Mouse (Mus musculus): ENCODE results near the gene Nr1h4. TPM values are rescaled to one million over a fixed set of nuclear protein-coding genes. Genes with fewer than 3 reads are reported as not detected.

Gene Nr1h4
- polyA plus RNA-seq, 2 experiments, result 0.03 TPM; not detected in 1

GRCm38 (mm10) chr10:89502986-89503560 is 30.3 kb downstream of the Nr1h4 start:
- no peak overlapping the region for H3K4me2 ChIP-seq (replicated peaks; ENCODE audit: low read depth, low read length, severe bottlenecking)
- no peak overlapping the region for H3K9ac ChIP-seq (ENCODE audit: low read depth, low read length, severe bottlenecking)
- H3K36me3 ChIP-seq (ENCODE audit: control insufficient read depth, insufficient read depth, low read length), result no peaks in the 10 kb centered on the region
- no peak overlapping the region for H3K27ac ChIP-seq (replicated peaks; ENCODE audit: low read depth, low read length)
- DNase-seq (ENCODE audit: low spot score) (no peak), ATAC-seq (ENCODE audit: low FRiP score, low read depth) (no peak)
- no peaks in the 10 kb centered on the region for H3K27me3 ChIP-seq (ENCODE audit: control insufficient read depth, insufficient read depth, low read length)
- TF ChIP-seq POLR2A (IDR thresholded peaks at IDR 0.05; ENCODE audit: borderline replicate concordance, extremely low read depth, insufficient read depth, insufficient read length), result no peak
- no peaks in the 10 kb centered on the region for H3K9me3 ChIP-seq (ENCODE audit: control insufficient read depth, low read length)
- WGBS, result 86% methylated on average over 5 of the region's 5 CpGs
- H3K4me1 ChIP-seq (ENCODE audit: control insufficient read depth, insufficient read depth, low read length), result no peaks in the 10 kb centered on the region
- H3K4me3 ChIP-seq (replicated peaks; ENCODE audit: low read length), result no peak overlapping the region

DNA sequence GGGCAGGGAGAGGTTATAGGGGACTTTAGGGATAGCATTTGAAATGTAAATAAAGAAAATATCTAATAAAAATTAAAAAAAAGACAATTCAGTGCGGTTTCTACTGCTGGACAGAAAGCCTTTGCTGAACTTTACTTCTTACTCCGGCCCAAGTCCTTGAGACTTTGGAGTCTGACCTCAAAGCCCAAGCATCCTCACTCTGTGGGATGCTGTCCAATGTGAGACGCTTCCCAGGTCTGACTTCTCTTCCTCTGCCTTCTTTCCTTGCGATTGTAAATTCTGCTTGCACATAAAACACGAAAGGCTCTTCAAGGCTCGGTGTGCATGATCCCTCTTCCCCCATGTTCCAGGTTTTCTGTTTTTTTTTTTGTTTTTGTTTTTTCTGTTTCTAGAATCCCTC is 31.5 kb downstream of the Nr1h4 start:
- H3K27me3 ChIP-seq (ENCODE audit: control insufficient read depth, insufficient read depth, low read length), result no peaks in the 10 kb centered on the region
- 73% methylated on average over 6 of the region's 6 CpGs for WGBS
- H3K4me3 ChIP-seq (replicated peaks; ENCODE audit: low read length), result no peak overlapping the region
- H3K4me2 ChIP-seq (replicated peaks; ENCODE audit: low read depth, low read length, severe bottlenecking), result no peak overlapping the region
- no peaks in the 10 kb centered on the region for H3K4me1 ChIP-seq (ENCODE audit: control insufficient read depth, insufficient read depth, low read length)
- H3K9ac ChIP-seq (ENCODE audit: low read depth, low read length, severe bottlenecking), result no peak overlapping the region
- H3K36me3 ChIP-seq (ENCODE audit: control insufficient read depth, insufficient read depth, low read length), result no peaks in the 10 kb centered on the region
- TF ChIP-seq POLR2A (IDR thresholded peaks at IDR 0.05; ENCODE audit: borderline replicate concordance, extremely low read depth, insufficient read depth, insufficient read length), result no peak
- H3K9me3 ChIP-seq (ENCODE audit: control insufficient read depth, low read length), result no peaks in the 10 kb centered on the region
- DNase-seq (ENCODE audit: low spot score) (no peak), ATAC-seq (ENCODE audit: low FRiP score, low read depth) (no peak)
- H3K27ac ChIP-seq (replicated peaks; ENCODE audit: low read depth, low read length), result no peak overlapping the region

DNA sequence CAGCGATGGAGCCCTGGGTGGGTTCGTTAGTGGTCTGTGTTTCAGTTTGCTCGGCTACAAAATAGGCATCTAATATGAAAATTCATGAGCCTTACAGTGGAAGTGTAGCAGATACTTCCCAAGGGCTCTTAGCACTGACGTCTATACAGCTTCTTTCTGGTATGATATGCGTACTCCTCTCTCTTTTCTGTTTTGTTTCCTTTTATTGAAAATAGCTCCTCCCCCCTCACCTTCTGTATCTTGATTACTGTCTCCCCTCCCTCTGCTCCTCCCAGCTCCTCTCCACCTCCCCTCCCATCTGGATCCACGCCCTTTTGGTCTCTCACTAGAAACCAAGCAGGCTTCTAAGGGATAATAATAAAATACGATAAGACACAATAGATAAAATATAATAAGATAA is 37.8 kb downstream of the Nr1h4 start:
- 74% methylated on average over 7 of the region's 7 CpGs for WGBS
- no peak overlapping the region for H3K4me2 ChIP-seq (replicated peaks; ENCODE audit: low read depth, low read length, severe bottlenecking)
- no peak for ATAC-seq (ENCODE audit: low FRiP score, low read depth)
- H3K27me3 ChIP-seq (ENCODE audit: control insufficient read depth, insufficient read depth, low read length), result no peaks in the 10 kb centered on the region
- H3K36me3 ChIP-seq (ENCODE audit: control insufficient read depth, insufficient read depth, low read length), result no peaks in the 10 kb centered on the region
- H3K27ac ChIP-seq (replicated peaks; ENCODE audit: low read depth, low read length), result no peak overlapping the region
- DNase-seq (ENCODE audit: low spot score), result no peak
- TF ChIP-seq POLR2A (IDR thresholded peaks at IDR 0.05; ENCODE audit: borderline replicate concordance, extremely low read depth, insufficient read depth, insufficient read length), result no peak
- H3K4me1 ChIP-seq (ENCODE audit: control insufficient read depth, insufficient read depth, low read length), result no peaks in the 10 kb centered on the region
- no peak overlapping the region for H3K4me3 ChIP-seq (replicated peaks; ENCODE audit: low read length)
- no peaks in the 10 kb centered on the region for H3K9me3 ChIP-seq (ENCODE audit: control insufficient read depth, low read length)
- no peak overlapping the region for H3K9ac ChIP-seq (ENCODE audit: low read depth, low read length, severe bottlenecking)

- ATAC-seq (ENCODE audit: low FRiP score, low read depth), result no peak
- WGBS, result 28% methylated on average over 3 of the region's 3 CpGs
- no peak for DNase-seq (ENCODE audit: low spot score)
Measured at GRCm38 (mm10) chr10:89491321-89491720, 42.1 kb downstream of the Nr1h4 start.

DNA sequence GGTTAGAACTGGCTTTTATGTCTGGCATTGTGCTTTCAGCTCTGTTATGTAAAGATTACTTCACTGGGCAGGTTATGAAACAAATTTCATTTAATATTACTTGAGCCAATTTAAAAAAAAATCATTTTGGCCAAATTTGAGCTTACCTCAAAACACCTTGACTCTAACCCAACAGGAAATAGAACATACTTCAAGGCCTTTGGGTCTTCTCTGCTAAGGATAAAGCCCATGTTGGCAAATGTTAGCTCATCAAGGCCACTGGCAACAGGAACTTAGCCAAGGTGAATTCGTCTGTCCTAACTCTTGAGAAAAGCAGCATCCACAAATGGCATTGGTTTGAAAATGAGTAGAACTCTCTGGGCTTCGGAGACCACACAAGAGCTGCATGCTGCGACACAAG is 43.1 kb downstream of the Nr1h4 start:
- H3K4me3 ChIP-seq (replicated peaks; ENCODE audit: low read length), result no peak overlapping the region
- no peaks in the 10 kb centered on the region for H3K27me3 ChIP-seq (ENCODE audit: control insufficient read depth, insufficient read depth, low read length)
- no peaks in the 10 kb centered on the region for H3K36me3 ChIP-seq (ENCODE audit: control insufficient read depth, insufficient read depth, low read length)
- DNase-seq (ENCODE audit: low spot score) (no peak), ATAC-seq (ENCODE audit: low FRiP score, low read depth) (no peak)
- no peak for TF ChIP-seq POLR2A (IDR thresholded peaks at IDR 0.05; ENCODE audit: borderline replicate concordance, extremely low read depth, insufficient read depth, insufficient read length)
- no peaks in the 10 kb centered on the region for H3K4me1 ChIP-seq (ENCODE audit: control insufficient read depth, insufficient read depth, low read length)
- H3K9ac ChIP-seq (ENCODE audit: low read depth, low read length, severe bottlenecking), result no peak overlapping the region
- WGBS, result 84% methylated on average over 3 of the region's 3 CpGs
- H3K27ac ChIP-seq (replicated peaks; ENCODE audit: low read depth, low read length), result no peak overlapping the region
- no peak overlapping the region for H3K4me2 ChIP-seq (replicated peaks; ENCODE audit: low read depth, low read length, severe bottlenecking)
- no peaks in the 10 kb centered on the region for H3K9me3 ChIP-seq (ENCODE audit: control insufficient read depth, low read length)

More at GRCm38 (mm10) chr10:89491321-89491720, 42.1 kb downstream of the Nr1h4 start:
- no peak for TF ChIP-seq POLR2A (IDR thresholded peaks at IDR 0.05; ENCODE audit: borderline replicate concordance, extremely low read depth, insufficient read depth, insufficient read length)
- no peak overlapping the region for H3K9ac ChIP-seq (ENCODE audit: low read depth, low read length, severe bottlenecking)
- no peak overlapping the region for H3K4me2 ChIP-seq (replicated peaks; ENCODE audit: low read depth, low read length, severe bottlenecking)
- no peaks in the 10 kb centered on the region for H3K4me1 ChIP-seq (ENCODE audit: control insufficient read depth, insufficient read depth, low read length)
- H3K27ac ChIP-seq (replicated peaks; ENCODE audit: low read depth, low read length), result no peak overlapping the region
- H3K36me3 ChIP-seq (ENCODE audit: control insufficient read depth, insufficient read depth, low read length), result no peaks in the 10 kb centered on the region
- no peaks in the 10 kb centered on the region for H3K27me3 ChIP-seq (ENCODE audit: control insufficient read depth, insufficient read depth, low read length)
- no peak overlapping the region for H3K4me3 ChIP-seq (replicated peaks; ENCODE audit: low read length)
- no peaks in the 10 kb centered on the region for H3K9me3 ChIP-seq (ENCODE audit: control insufficient read depth, low read length)

GRCm38 (mm10) chr10:89489459-89489858 is 43.9 kb downstream of the Nr1h4 start:
- Histone ChIP-seq H3K9ac (ENCODE audit: low read depth, low read length, severe bottlenecking) (no peak overlapping the region), H3K4me2 (replicated peaks; ENCODE audit: low read depth, low read length, severe bottlenecking) (no peak overlapping the region), H3K4me1 (ENCODE audit: control insufficient read depth, insufficient read depth, low read length) (no peaks in the 10 kb centered on the region), H3K27me3 (ENCODE audit: control insufficient read depth, insufficient read depth, low read length) (no peaks in the 10 kb centered on the region), H3K9me3 (ENCODE audit: control insufficient read depth, low read length) (no peaks in the 10 kb centered on the region), H3K27ac (replicated peaks; ENCODE audit: low read depth, low read length) (no peak overlapping the region), H3K4me3 (replicated peaks; ENCODE audit: low read length) (no peak overlapping the region), H3K36me3 (ENCODE audit: control insufficient read depth, insufficient read depth, low read length) (no peaks in the 10 kb centered on the region)
- DNase-seq (ENCODE audit: low spot score), result no peak
- WGBS, result 76% methylated on average over 4 of the region's 4 CpGs
- ATAC-seq (ENCODE audit: low FRiP score, low read depth), result no peak
- no peak for TF ChIP-seq POLR2A (IDR thresholded peaks at IDR 0.05; ENCODE audit: borderline replicate concordance, extremely low read depth, insufficient read depth, insufficient read length)

All from limb, embryonic 14.5 days (tissue).